Mouse (Mus musculus) right cerebral cortex, adult 2 months (tissue): ENCODE measurements around the gene Slc39a7.

Source experiments
- DNase-seq, 2 experiments: peaks; one replicate each; pipeline ENCODE4 v3.0.0; 2021 to 2022; ENCODE audit warnings: low spot score in 2 of 2

Gene Slc39a7

DNA sequence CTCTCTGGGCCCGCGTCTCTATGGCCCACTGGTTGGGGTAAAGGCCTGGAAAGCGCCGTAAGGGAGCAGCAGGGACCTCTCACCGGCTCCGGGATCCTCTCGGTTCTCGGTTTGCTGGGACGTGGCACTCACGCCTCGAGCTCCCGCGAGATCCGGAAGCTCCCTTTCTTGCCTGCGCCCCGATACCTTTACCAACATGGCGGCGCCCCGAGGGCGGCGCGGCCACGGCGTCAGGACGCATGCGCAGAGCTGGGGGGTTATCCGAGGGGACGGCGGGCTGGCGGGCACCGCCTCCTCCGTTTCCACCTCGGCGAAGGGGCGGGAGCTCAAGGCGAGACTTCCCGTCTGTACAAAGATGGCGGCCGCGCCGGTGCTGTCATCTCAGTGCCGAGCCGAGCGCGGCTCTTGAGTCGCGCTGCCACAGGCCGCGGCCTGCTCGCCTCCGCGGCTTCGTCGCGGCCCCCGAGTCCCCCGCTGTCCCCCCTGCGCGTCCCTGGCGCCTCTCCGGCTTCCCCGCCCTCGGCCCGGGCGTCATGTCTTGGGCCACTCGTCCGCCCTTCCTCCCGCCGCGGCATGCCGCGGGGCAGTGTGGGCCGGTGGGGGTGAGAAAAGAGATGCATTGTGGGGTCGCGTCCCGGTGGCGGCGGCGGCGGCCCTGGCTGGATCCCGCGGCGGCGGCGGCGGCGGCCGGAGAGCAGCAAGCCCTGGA is at the start of gene Slc39a7, which contains the start of gene Rxrb:
Gene Slc39a7 (minus strand): TSS at position 218 of the 709 bp plus-strand sequence.
Gene Rxrb (plus strand): TSS at position 348 of the 709 bp plus-strand sequence.
- DNase-seq = peak; percentile 96 to 97

DNA sequence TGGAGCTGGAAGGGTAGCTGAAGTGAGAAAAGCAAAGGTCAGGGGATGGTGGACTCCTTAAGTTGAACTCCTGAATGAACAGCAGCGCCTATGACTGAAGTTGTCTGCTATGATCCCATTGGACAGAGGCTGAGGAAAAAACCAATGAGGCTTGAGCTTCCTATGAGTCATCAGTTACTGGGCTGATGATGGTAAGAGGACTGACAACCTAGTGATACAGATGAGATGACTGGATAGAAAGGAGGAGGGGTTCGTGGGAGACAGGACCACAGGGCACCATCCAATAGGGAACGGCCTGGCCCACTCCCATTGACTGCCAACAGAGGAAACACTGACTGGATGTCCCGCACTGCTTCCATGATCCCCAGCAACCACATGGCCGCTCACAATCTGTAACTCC is 48.1 kb upstream of the Slc39a7 start:
- peak; percentile 27 to 32 for DNase-seq

GRCm38 (mm10) chr17:34079002-34079401 is 47.5 kb upstream of the Slc39a7 start:
- no peak for DNase-seq

DNA sequence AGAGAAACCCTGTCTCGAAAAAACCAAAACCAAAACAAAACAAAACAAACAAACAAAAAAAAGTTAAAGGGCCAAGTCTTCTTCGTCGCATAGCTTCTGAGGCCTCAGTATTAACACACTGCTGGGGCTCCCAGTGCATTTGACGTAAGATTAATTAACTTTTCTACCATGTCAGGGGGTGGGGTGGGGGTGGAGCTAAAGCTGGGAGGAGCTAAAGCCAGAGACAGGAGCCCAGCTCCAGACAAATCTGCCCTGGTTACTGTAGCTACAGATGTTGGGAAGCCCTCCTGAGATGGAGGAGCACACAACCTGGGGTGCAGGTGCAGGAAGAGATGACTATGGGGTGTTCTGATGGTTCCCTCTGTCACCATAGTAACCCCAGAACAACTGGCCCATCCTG is 46.7 kb upstream of the Slc39a7 start:
- no peak for DNase-seq

GRCm38 (mm10) chr17:34077549-34077948 is 46.1 kb upstream of the Slc39a7 start:
- DNase-seq = peak; percentile 77 to 78

GRCm38 (mm10) chr17:34075271-34075670 is 43.8 kb upstream of the Slc39a7 start:
- DNase-seq = peak; percentile 73 to 86

- no peak for DNase-seq
Measured at GRCm38 (mm10) chr17:34072091-34072490, 40.6 kb upstream of the Slc39a7 start.

GRCm38 (mm10) chr17:34068864-34069263 is 37.4 kb upstream of the Slc39a7 start:
- no peak for DNase-seq

- no peak for DNase-seq
Measured at GRCm38 (mm10) chr17:34057224-34057623, 25.7 kb upstream of the Slc39a7 start.

DNA sequence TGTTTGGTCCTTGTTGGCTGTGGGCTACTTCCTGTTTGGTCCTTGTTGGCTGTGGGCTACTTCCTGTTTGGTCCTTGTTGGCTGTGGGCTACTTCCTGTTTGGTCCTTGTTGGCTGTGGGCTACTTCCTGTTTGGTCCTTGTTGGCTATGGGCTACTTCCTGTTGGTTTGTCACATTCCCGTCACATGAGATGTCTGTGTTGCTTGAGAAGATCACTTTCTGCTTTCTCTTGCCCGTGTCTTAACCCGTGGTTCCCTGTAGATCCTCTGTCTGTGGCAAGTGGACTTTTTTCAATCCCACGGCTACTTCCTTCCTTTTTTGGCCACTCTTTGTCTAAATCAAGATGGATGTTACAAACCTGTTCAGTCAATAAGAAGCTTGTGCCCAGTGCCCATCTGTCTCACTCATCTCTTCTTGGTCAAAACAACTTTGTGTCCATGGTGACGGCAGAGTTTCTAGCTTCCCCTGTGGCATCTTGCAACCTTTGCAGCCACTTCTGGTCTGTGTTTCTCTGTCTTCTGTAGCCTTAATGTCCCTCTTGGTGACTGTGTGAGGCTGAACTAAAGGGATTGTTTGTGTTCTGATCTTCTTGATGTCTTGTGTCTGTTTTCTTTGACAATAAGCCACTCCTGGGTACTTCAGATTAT is 16.0 kb upstream of the Slc39a7 start:
- no peak for DNase-seq

DNA sequence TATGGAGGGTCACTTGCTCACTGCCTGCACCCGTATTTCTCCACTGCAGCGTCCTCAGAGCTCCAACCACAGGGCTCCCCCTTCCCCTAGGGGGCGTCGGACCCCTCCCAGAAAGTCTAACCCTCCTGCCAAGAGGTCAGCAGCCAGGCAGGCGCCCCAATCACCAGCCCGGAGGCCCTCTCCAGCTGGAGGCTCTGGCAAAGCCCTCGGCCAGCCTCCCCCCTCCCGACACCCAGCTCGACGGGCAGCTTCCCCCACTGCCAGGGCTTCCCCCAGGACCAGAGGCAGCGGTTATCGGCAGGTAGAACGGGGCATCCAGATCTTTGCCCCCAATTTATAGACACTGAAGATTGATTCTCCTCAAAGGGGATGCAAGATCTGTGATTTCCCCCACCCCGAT is 14.5 kb upstream of the Slc39a7 start:
- DNase-seq = no peak

DNA sequence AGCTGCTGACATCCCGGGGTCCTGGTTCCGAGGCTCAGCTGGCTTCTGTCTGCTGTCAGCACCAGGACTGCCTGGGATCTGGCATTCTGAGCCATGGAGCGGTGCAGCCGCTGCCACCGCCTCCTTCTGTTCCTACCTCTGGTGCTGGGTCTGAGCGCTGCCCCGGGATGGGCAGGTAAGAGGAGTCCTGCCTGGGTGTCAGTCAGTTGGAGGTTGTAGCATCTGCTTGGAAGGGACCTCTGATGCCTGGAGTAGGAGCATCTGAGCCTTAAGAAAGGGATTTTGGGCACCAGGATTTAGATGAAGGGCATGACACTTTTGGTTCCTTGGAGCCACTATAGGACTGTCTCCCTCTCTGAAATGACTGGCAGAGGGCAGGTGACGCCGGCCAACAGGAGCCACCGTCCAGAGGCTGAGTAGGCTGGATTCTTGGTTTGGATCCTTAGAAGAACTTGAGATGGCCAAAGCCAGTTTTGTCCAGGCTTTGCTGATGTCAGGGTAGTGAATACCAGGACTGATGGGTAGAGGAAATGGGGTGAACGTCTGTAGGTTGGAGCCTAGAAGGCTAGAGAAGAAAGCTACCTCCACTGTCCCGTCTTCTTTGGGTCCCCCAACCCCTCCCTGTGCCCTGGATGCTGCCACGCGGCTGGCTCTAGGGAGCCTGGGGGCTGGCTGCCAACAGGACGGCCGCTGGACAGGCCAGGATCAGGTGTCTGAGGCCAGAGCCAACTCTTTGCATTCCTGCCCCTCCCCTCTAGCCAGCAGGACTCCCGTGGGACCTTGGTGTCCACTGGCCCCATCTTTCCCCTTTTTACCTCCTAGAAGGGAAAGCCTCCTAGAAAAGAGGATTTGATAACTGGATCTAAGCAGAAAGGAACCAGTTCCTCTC is 8.3 kb upstream of the Slc39a7 start:
- DNase-seq = no peak

GRCm38 (mm10) chr17:34038878-34039561 is 7.5 kb upstream of the Slc39a7 start, which contains the start of gene Col11a2:
Gene Col11a2, plus strand, starts transcription at chr17:34039437.
- DNase-seq = no peak

DNA sequence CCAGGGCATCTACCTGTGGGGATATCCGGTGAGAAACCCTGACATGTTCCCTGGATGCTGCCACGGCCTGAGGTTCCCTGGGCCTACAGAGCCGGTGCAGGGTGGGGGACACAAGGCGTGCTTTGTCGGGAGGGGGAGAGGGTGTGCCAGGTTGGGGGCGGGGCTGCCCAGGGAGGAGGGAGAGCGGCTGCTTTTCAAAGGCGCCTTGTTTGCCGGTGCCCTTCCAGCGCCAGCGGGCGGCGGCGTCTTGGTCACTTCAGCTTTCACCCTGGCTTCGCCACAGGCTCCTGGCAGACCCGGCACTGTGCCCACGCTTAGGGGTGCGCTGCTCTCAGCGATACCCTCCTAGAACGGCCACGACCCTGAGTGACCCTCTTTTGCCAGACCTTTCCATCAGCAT is 7.0 kb upstream of the Slc39a7 start:
- no peak for DNase-seq

GRCm38 (mm10) chr17:34037241-34037640 is 5.8 kb upstream of the Slc39a7 start:
- DNase-seq = no peak

GRCm38 (mm10) chr17:34036647-34037046 is 5.2 kb upstream of the Slc39a7 start:
- DNase-seq = no peak

DNA sequence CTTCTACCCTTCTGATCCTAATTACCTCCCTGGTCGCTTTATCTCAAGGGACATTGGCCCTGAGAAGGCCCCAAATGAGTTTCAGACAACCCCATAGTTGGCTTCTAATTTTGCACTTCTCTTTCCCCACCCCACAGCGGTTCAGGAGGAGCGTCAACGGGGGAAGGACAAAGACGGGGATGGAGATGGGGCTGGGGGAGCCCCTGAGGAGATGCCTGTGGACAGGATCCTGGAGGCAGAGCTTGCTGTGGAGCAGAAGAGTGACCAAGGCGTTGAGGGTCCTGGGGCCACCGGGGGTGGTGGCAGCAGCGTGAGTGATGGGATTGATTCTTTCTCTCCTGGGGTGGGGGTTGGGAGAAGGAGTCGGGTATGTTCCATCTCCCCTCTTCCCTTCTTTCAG is 4.0 kb upstream of the Slc39a7 start:
- no peak for DNase-seq

DNA sequence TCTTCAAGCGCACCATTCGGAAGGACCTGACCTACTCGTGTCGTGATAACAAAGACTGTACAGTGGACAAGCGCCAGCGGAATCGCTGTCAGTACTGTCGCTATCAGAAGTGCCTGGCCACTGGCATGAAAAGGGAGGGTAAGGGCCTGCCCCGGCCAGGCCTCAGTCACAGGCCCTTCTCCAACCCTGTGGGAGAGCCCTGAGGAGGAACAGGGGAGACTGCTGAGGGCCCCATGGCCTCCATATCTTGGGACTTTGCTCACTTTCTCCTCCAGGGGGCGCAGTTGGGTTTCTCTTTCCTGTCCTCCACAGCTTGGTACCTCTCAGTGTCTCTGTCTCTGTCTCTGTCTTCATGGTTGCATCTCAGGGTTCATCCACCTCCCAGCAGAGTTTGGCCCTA is 2.6 kb upstream of the Slc39a7 start:
- no peak for DNase-seq

DNA sequence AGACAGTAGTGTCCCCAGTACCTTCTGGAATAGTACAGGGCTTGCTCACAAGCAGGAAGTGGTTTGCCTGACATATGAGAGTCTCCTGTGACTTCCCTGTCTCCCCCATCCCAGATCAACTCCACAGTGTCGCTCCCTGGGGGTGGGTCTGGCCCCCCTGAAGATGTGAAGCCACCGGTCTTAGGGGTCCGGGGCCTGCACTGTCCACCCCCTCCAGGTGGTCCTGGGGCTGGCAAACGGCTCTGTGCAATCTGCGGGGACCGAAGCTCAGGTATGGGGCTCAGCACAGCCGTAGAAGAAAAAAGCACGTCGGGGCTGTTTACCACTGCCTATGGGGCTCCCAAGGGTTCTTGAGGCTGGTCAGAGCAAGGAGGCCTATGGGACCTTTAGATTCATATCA is 2.0 kb upstream of the Slc39a7 start:
- no peak for DNase-seq

DNA sequence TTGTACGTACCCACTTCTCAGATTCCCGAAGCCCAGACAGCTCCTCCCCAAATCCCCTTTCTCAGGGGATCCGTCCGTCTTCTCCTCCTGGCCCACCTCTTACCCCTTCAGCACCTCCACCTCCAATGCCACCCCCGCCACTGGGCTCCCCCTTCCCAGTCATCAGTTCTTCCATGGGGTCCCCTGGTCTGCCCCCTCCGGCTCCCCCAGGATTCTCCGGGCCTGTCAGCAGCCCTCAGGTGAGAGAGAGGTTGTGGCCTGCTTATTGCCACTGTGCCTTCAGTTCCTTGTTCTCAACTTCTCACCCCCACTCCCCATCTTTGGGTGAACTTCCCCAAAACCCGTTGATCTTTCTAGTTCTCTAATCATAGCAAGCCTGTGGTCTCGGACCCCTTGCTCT is 1.3 kb upstream of the Slc39a7 start:
- no peak for DNase-seq

- no peak for DNase-seq
Measured at GRCm38 (mm10) chr17:34032174-34032632, 721 bp upstream of the Slc39a7 start.
